Mouse (Mus musculus) heart, embryonic 16.5 days (tissue): ENCODE measurements around the gene Colgalt1. TPM values are rescaled to one million over a fixed set of nuclear protein-coding genes. Genes with fewer than 3 reads are reported as not detected.

Source experiments
- microRNA-seq: library from miRNA; unstranded; fragments of <30 nt; microRNA quantifications from one replicate; pipeline ENCODE4, GENCODE M21; 2017
- polyA plus RNA-seq: library from polyadenylated mRNA; unstranded; fragments of >200 nt; fragmentation: Nextera tagmentation; extraction: Ambion mirVana; gene quantifications from 2 replicates; pipeline ENCODE4 v1.2.1, GENCODE M21; 2015

Gene Colgalt1
- polyA plus RNA-seq, 1 experiment from 2014 or later: 54.4 TPM

Small RNAs within 50 kb of the gene (microRNA-seq; reads per million reads assigned to microRNA genes)
- not detected for gene Mir6769b

Other genes starting within 250 kb of the Colgalt1 start
- 77.2 and 82.0 TPM in 2 replicates for gene Use1, start 244.2 kb upstream of the Colgalt1 start, polyA plus RNA-seq
- gene Ocel1, start 239.7 kb upstream of the Colgalt1 start, polyA plus RNA-seq: 5.7 and 6.2 TPM in 2 replicates
- 38.1 and 43.0 TPM in 2 replicates for gene Nr2f6, start 229.0 kb upstream of the Colgalt1 start, polyA plus RNA-seq
- gene Ushbp1, start 215.2 kb upstream of the Colgalt1 start, polyA plus RNA-seq: 20.6 and 24.4 TPM in 2 replicates
- 86.4 and 88.8 TPM in 2 replicates for gene Babam1, start 214.1 kb upstream of the Colgalt1 start, polyA plus RNA-seq
- 32.9 and 33.8 TPM in 2 replicates for gene Ankle1, start 205.0 kb upstream of the Colgalt1 start, polyA plus RNA-seq
- 41.7 and 48.7 TPM in 2 replicates for gene Abhd8, start 147.3 kb upstream of the Colgalt1 start, polyA plus RNA-seq
- 175 and 192 TPM in 2 replicates for gene Mrpl34, start 146.0 kb upstream of the Colgalt1 start, polyA plus RNA-seq
- gene Dda1, start 141.8 kb upstream of the Colgalt1 start, polyA plus RNA-seq: 78.2 and 83.7 TPM in 2 replicates
- gene Ano8, start 125.0 kb upstream of the Colgalt1 start, polyA plus RNA-seq: 0.37 and 0.76 TPM in 2 replicates
- 12.3 and 12.5 TPM in 2 replicates for gene Gtpbp3, start 122.9 kb upstream of the Colgalt1 start, polyA plus RNA-seq
- 86.4 and 106 TPM in 2 replicates for gene Plvap, start 99.2 kb upstream of the Colgalt1 start, polyA plus RNA-seq
- 0.29 and 0.54 TPM in 2 replicates for gene Ccdc194, start 85.3 kb upstream of the Colgalt1 start, polyA plus RNA-seq
- 36.6 and 46.5 TPM in 2 replicates for gene Bst2, start 73.5 kb upstream of the Colgalt1 start, polyA plus RNA-seq
- 60.3 and 65.8 TPM in 2 replicates for gene Mvb12a, start 68.1 kb upstream of the Colgalt1 start, polyA plus RNA-seq
- gene Tmem221, start 52.1 kb upstream of the Colgalt1 start, polyA plus RNA-seq: 0.99 and 1.4 TPM in 2 replicates
- gene Nxnl1, start 44.4 kb upstream of the Colgalt1 start, polyA plus RNA-seq: 0.06 and 0.18 TPM in 2 replicates
- 25.1 and 26.2 TPM in 2 replicates for gene Slc27a1, start 42.1 kb upstream of the Colgalt1 start, polyA plus RNA-seq
- gene Pgls, start 18.8 kb upstream of the Colgalt1 start, polyA plus RNA-seq: 188 and 205 TPM in 2 replicates
- gene Fam129c, start 13.3 kb upstream of the Colgalt1 start, polyA plus RNA-seq: 3.9 and 4.4 TPM in 2 replicates
- 0.47 and 0.72 TPM in 2 replicates for gene Unc13a, start 60.8 kb downstream of the Colgalt1 start, polyA plus RNA-seq
- 9.9 and 11.3 TPM in 2 replicates for gene Jak3, start 65.3 kb downstream of the Colgalt1 start, polyA plus RNA-seq
- 2.1 and 3.4 TPM in 2 replicates for gene Insl3, start 78.2 kb downstream of the Colgalt1 start, polyA plus RNA-seq
- 4.0 and 4.3 TPM in 2 replicates for gene B3gnt3, start 90.8 kb downstream of the Colgalt1 start, polyA plus RNA-seq
- 7.6 and 20.4 TPM in 2 replicates for gene Fcho1, start 114.7 kb downstream of the Colgalt1 start, polyA plus RNA-seq